Mouse (Mus musculus): ENCODE data around the gene Mark3.

DNA sequence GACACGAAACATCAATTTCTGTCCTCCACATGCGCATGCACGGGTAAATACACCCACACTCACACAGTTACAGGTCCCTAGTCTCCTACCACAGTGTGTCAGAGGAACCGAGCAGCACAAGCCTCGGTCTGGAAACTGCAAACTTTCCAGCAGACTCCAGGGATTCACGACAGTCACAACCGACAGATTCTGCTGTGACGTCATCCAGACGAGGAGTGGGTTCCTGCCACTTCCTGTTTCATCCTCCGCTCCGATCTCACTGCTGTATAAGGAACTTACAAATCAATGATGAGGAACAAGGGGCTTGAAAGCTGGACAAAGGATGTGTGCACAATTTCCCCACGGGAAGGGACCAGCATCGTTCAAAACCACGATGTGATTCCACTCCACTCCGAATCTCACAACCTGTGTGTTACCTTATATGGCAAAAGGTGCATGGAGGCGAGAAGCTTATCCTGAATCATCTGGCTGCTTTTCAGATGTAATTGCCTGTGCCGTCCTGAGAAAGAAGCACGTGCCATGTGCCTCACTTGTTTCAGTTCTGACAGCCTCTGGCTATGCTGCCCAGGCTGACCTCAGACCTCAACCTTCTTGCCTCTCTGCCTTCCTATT is 14.6 kb upstream of the Mark3 start:
- no peak for TF ChIP-seq CTCF (IDR thresholded peaks at IDR 0.05; ENCODE audit: borderline replicate concordance, insufficient read depth, low read depth, low read length)
- TF ChIP-seq POLR2A (IDR thresholded peaks at IDR 0.05; ENCODE audit: borderline replicate concordance, insufficient read depth, low read length) = no peak
